Mouse (Mus musculus) ovary, postnatal 36 days (tissue): ENCODE data around the gene Fbxo41.

Experiments used
- DNase-seq: peaks from one replicate; pipeline ENCODE4 v3.0.0; 2022; ENCODE audit warnings: low spot score, mixed read lengths

Fbxo41 gene

DNA sequence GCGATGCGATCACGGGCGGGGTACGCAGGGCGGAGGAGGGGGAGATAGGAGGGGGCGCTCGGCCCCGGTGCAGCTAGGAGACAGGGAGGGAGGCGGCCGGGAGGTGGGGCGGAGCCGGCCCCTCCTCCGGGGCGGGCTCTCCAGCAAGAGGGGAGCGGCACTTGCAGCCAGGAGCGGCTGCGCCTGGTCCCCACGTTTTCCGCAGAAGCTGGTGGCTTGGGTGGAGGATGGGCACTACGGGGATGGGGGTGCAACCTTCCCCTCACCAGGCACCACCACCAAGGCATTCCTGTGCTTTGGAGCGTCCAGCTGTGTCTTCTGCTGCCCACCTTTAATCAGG lies at the start of gene Fbxo41:
Gene Fbxo41 (minus strand): TSS at position 84 of the 340 bp plus-strand sequence.
- peak; percentile 38 for DNase-seq

DNA sequence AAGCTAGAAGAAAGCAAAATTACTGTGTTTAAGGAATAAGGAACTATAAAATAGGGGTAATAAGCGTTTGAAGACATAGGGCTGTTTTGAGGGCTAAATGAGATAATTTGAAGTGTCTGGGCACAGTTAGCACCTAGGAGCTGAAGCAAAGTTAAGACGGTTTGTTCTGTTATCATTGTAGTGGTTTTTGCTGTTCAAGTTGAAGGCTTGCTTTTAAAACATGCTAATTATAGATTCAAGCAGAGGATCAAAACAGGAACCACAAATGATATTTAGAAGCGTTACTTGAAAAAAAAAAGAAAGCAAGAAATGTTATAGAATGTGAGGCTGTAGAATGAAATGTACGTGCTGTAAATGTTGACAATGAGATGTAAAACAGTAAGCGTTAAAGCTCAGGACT lies 44.8 kb upstream of the Fbxo41 start:
- no peak for DNase-seq

DNA sequence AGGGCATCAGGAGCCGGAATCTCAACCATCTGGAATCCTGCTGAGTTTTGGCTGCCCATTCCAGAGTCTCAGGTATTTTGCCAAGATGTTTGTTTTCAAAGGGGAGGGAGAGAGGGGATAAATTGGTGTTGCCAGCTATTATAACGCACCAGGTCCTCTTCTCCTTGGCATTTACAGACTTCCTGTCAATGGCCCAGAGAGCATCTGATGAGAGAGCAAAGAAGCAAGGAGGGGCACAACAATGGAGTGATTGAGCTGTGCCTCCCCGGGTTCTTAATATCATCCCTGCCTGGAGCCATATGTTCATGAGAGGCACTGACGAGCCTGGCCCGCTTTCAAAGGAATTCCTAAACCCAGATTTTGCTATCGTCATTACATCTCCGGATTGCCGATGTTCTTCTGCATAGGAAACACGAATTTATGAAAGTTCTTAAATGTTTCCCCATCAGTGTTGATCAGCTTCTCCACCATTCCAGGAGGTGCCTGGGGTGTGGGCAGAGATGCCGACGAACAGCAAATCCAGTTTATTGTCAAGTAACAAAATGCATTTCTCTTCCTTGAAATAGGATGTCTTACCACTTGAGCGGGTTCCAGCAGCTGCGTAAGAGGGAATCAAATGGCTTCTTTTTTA lies 41.6 kb upstream of the Fbxo41 start:
- DNase-seq: no peak

DNA sequence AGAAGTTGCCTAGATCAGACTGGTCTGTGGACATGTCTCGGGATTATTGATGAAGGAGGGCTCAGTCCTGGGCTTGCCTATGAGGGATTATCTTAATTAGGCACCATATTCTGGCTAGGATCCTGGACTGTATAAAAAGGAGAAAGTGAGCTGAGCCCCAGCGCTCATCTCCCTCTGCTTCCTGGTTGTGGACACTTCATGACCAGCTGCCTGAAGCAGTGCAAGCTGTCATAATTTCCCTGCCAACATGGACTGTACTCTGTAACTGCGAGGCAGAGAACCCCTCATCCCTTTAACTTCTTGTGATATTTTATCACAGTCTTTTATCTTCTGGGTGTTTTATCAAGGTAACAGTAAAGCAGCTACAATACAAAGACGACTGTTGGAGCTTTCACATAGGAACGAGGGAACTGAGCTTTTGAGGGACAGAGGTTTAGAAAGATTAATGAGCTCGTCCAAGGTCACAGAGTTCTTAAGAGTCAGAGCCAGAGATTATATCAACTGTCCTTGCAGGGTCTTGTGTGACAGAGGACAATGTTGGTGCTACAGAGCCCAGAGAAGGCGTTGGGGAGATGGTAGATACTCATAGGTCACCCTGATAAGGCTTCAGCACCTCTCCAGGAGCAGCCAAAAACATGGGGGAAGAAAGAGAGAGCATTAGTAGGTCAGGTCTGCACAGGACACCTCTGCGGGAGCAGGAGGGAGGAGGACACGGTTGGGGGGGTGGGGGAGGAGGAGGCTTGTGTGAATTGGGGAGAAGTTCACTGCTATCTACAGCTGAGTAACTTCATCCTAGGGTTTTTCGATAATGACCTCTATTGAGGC lies 40.8 kb upstream of the Fbxo41 start:
- DNase-seq: no peak

DNA sequence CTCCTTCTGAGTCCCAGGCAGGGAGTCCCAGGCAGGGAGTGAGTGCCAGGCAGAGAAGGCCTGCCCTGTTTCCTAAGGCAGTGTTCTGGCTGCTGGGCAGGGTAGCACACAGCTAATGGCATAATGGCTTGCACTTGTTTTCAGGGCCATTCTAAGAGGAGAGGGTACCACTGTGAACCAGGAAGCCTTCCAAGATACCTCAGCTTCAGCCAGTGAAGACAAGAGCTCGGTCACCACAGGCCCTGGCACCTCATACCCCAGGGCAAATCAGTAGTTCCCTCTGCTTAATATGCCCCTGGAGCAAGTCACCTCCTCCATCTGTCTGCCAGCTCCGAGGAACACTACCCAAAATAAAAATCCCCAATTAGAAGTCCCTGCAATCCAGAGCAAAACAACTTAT lies 20.0 kb upstream of the Fbxo41 start:
- no peak for DNase-seq

DNA sequence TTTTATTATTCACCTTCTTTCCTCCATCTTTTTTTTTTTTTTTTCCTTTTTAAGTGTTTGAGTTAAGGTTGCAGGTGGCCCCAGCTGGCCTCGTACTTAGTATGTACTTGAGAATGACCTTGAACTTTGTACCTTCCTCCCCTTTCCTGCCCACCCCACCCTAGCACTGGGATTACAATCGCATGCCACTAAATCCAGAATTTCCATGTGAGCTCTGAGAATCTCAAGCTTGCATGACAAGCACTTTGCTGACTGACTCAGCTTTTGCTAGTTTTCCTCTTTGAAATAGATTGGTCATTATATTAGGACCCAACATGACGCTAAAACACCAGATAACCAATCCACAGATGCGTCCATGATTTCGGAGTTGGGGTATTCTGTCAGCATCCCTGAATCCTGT lies 19.2 kb upstream of the Fbxo41 start:
- DNase-seq: no peak

DNA sequence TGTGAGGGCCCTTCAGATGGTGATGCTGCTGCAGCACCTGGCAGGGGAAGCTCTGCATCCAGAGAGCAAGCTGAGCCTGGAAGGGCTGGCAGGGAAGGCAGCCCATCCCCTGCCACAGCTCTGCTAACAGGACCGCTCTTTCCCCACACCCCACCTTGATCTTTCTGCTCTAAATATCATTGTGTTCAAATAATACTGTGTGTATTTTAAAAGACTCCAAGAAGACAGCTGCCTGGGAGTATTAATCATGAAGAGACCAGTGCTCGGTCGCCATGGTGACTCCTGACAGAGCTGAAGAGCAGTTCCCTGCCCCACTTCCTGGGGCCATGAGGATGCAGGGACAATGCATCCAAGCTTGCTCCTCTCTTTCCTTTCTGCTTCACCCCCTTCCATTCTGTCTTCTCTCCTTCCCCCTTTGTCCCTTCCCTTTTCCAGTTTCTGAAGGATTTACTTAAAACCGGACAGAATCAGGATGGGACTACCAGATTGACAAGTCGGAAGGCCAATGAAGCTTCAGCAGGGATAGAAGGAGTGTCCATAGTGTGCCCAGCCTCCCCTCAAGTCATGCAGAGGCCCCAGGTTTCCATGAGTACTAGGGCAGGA lies 15.4 kb upstream of the Fbxo41 start:
- no peak for DNase-seq

DNA sequence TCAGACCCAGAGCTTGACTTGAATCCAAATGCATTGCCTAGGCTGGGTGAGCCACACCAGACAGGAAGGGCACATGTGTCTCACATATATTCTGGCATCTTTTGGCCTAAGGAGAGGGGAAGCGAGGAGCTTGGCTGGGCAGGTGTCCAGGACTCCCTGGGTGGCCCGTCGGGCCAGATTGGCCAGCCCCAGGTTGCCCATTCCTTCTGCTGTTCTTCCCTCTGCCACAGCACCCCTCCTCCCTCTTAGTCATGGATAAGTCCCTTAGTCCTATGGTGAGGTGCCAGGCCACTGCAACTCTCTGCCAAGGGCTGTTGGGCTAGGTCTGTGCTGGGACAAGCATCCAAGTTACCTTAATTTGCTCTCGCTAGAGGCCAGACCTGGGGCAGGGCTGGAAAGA lies 13.1 kb upstream of the Fbxo41 start:
- DNase-seq: no peak

DNA sequence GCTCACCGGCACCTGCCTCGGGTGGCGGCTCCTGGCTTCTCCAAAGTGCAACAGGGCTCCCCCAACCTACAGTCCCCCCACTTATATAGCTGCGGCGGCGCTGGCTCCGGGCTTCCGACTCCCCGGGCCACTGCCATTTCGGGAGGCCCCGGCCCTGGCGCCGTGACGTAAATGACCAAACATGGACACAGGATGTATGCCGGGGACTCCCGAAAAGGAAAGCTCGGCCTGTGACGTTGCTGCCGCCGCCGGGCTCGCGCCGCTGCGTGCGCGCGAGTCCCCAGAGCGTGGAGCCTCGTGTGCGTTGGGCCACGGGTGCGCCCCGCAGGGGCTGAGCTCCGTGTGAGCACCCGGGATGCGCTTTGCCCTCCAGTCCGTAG lies 10.7 kb upstream of the Fbxo41 start, which contains the start of gene Egr4:
Gene Egr4 (minus strand): TSS at position 59 of the 380 bp plus-strand sequence.
- peak; percentile 31 for DNase-seq

DNA sequence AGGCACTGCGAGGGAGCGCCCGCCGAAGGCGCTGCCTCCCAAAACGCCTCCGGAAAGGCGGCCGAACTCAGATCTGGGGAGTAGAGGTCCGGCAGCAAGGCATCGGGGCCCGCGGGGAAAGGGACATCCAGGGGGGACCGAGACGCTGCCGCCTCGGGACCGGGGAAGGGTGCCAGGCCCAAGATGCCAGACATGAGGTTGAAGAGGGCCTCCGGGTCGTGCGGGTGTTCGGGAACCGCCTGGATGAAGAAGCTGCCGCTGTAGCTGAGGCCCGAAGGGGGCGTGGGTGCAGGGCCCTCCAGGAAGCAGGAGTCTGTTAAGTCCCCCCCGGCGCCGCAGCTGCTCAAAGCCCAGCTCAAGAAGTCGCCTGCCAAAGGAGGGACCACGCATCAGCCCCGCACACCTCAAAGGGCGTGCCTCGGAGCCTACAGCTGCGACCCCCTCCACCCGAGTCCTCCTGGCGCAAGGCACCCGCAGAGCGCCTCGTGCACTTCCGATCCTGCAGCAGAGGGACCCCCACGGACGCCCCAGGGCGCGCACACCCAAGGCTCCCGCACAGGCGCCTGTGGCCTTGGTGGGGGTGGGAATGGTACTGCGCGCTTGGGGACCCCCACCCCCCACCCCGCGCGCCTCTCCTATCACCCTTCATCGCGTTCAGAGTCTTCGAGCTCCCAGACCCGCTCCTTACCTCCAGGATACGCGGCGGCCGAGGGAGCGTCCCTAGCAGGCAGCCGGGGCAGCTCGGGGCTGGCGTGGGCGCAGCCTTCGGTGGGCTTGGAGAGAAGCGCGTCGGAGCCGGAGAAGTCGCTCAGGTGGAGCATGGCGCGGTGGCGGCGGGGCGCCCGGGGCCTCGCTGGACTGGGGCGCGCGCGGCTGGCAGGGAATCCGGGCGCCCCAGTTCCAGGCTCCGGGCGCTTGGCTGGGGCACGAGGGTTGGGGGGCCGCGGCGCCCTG lies 10.1 kb upstream of the Fbxo41 start:
- DNase-seq: no peak

DNA sequence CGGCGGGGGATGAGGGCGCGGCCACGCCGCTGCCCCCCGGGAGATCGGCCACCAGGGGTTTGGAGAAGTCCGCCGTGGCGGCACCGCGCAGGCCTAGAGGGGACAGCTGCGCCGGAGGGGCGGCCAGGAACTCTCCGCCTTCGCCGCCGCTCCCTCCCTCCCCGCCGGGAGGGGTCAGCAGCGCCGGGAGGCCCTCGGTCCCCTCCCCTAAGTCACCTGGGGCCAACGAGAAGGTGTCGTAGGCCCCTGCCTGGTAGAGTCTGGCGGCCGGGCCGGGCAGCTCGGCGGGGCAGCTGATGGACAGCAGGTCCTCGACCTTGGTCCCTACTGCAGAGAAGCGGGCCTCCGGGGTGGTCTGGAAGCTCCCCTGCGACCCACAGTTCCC lies 9.3 kb upstream of the Fbxo41 start:
- no peak for DNase-seq

DNA sequence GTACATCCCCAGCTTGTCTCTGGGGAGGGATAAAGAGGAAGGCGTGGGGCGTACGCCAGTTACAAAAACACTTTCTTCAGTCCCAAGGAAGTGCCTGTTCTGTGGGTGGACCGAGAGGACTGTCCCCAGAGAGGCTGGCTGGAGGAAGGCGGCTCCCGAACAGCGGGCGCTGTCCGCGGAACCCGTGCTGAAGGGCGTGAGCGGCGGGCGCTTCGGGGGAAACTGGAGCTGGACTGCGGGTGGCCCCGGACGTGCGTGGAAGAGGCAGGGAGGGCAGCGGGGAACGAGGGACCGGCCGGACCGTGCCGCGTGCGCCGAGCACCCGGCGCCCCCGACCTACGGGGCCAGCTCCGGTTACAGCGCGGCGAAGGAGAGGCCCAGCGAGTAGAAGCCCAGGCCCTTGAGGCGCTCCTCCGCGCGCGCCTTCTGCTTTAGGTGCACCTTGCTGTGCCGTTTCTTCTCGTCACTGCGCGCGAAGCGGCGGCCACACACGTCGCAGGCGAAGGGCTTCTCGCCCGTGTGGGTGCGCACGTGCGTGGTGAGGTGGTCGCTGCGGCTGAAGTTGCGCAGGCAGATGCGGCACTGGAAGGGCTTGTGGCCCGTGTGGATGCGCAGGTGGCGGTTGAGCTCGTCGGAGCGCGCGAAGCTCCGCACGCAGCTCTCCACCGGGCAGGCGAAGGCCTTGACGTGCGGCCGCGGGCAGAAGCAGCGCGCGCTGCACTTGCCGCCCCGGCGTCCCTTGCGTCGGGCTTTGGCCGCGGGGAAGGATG lies 8.7 kb upstream of the Fbxo41 start:
- DNase-seq: peak; percentile 63

DNA sequence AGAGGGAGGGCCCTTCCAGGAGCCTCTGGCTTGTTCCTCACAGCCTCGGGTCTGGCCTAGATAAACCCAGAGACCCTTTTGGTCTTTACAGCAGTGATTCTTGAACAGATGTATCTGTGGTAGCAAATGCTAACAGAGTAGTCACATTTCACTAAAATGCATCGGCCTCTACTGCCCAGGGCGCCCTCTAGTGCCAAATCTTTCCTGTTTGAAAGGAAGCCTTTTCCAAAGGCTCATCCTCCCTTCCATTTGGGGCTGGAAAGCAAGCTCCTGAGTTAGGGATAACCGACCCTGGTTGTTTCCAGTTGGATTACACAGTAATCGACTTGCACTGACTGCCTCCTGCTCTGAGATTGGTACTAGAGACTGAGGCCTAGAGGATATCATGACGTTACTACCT lies 7.7 kb upstream of the Fbxo41 start:
- peak; percentile 21 for DNase-seq

DNA sequence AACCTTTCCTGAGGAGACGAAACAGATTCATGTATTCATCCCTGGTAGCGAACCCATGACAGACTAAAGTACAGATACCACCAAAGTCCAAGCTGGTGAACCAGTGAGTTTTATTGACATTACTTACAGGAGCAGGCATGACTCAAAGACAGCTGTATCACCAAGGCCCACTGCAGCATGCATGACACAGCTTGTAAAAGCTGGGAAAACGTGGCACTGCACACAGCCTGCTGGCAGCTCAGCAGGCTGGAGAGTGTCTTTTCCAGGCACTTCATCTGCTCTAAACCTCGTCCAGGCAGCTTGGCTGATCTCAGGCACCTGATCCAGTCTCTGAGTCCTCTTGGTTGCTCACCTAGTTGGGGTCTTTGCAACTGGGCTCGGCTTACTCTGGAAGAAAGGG lies 5.8 kb upstream of the Fbxo41 start:
- no peak for DNase-seq

DNA sequence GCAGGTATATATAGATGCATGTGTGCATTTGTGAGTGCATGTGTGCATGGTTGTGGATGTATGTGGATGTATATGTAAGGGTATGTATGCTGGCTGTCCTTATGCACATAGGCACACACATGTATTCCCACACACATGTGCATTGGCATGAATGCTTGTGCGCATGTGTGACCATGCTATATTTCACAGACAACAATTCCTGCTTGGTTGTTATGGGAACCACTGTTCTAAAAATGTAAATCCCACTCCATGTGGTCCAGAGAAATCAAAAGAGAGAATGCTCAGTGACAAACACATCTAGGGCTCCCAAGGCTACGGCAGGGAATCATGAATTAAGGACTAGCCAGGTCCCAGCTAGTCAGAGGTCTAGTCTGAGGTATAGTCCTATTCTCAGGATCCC lies 2.1 kb upstream of the Fbxo41 start:
- no peak for DNase-seq

DNA sequence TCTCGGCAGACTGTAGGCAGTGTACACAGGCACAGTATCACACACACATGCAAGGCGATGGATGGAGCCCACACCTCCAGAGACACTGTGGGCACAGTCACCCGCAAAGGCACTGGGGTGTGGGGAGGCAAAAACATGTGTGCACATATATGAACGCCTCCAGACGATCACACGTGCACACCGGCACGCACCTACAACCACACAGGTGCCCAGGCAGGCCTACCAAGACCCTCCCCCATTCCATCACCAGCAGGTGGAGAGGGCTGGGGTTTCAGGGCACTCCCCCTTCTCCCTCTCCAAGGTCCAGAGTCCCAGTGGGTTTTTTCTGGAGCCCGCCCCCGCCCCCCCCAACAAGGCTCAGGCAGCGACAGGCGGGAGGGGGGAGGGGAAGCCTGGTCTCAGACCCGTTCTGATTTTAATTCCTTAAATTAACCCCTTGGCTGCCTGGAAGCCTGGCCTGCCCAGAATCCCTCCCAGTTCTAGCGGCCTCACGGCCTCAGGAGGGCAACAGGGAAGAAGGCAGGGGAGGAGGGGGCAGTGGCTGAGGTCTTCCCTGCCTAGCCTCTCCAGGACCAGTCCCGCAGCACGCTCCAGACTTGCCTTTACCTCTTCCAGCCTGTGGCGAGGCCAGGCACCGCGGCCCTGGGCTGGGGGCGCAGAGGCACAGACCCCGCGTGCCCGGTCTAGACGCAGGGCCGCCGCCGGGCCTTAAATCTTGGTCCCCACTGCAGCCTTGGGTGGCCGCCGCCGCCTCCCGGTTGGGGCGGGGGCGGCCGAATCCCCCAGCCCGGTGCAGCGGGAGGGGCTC lies 487 bp downstream of the Fbxo41 start:
- no peak for DNase-seq

DNA sequence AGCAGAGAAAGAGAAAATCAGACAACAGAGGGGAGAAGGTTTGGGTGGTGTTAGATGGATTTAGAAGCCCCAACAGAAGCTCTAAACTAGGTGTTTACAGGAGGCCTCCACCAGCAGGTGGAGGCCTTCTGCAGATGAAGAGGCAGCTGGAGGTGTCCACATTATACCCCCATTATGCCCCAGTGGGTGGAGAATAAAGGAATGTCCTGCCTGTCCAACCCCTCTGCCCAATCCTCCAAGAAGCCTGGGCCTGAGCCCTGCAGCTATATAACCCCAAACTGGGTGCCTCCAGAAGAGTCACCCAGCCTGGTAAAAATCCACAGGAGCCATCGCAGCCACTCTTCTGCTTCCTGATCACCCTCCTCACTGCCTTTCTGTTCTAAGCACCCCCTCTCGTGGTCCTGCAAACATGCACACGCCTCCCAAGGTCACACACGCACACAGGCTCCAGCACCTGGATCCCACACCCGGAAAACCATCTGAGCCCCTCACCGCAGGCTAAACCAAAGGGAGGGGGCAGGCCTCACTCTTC lies 1.2 kb downstream of the Fbxo41 start:
- no peak for DNase-seq

DNA sequence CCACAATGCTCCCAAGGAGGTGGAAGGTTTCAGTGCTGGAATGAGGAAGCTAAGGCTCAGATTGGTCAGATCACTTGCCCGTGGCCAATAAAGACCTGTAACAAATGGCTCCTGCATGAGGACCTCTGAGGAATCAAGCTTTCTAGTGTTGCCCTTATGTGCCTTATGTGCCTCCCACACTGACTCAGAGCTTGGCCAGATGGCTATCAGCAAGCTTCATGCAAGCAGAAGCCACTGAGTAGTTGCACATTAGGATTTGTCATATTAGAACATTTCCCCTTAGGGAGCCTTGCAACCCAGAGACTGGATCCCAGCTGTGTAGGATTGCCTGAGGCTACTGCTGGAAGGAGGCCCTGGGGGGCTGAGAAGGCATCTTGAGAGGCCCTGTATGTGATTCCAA lies 2.4 kb downstream of the Fbxo41 start:
- DNase-seq: no peak

DNA sequence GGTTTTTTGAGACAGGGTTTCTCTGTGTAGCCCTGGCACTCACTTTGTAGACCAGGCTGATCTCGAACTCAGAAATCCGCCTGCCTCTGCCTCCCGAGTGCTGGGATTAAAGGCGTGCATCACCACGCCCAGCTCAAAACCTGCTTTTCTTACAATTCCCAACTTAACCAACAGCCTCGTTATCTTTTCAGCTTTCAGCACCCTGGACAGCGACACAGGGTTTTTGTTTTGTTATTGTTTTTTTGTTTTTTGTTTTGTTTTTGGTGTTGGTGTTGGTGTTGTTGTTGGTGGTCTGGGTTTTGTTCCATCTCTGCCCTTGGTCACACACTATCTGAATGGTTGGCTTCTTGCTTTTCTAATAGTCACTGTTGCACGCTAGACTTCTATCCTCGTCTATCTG lies 4.6 kb downstream of the Fbxo41 start:
- DNase-seq: no peak

DNA sequence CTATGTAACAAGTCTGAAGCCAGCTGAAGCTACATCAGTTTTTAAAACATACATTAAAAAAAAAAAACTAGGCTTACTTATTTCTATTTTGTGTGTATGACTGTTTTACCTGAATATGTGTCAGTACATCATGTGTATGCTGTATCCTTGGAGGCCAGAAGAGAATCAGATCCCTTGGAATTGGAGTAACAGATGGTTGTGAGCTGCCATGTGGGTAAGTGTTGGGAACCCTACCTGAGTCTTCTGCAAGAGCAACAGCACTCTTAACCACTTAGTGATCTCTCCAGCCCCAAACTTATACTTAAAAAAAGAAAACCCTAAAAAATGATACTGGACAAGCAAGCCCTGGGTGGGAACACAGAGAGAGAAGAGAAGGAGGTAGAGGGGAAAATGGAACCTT lies 5.8 kb downstream of the Fbxo41 start:
- no peak for DNase-seq
